Mouse (Mus musculus) frontal cortex, postnatal 25 days (tissue): Measurements from ENCODE around the gene Nupl2.
A peak's percentile ranks its signal among the peaks of the same experiment; 100 is the strongest.

Experiments used
- DNase-seq, 2 experiments: peaks; one replicate each; pipeline ENCODE4 v3.0.0; 2022; ENCODE audit warnings: low spot score in 2 of 2

The Nupl2 gene

DNA sequence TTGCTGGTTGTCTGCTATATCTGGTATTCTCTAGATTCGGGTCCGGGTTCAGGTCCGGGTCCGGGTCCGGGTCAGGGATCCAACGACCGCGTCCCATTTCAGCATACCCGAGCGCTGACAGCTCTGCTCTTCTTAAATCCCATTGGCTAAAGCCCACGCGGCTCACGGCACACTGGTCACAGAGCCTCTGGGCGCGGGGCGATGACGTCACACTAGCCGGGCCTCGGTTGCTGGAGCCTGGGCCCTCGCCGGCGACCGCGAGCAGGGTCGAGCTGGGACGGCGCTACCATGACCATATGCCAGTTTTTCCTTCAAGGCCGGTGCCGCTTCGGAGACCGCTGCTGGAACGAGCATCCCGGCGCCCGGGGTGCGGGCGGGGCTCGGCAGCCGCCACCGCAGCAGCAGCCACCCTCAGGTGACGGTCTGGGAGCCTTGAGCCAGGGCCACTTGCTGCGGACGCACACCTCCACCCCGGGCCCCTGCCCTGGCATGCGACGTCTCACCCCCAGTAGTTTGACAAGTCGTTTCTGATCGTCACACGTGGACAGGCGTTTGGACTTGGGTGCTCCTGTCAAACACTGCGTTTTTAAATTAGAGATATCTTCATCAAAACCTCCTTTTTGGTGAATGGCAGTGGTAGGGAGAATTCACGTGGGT is at the start of gene Nupl2:
Gene Nupl2 (plus strand): TSS at position 175 of the 657 bp plus-strand sequence.
- peak; percentile 92 for DNase-seq

DNA sequence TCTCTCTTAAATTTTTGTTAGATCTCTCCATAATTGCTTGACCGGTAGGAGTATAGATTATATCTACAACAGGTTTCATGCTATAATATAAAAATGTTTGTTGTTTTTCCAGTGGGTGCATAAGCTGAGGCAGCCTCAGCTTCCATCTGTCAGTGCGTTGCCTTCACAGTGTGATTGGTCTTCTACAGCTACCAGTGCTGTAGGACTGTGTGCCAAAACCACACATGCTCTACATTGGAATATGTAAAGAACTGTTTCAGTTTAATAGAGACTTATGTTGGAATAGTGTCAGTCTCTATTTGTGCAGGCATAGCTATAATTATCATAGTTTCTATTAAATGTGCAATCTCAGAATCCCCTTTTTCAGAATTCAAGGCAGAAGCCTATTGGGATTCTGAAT is 42.5 kb upstream of the Nupl2 start:
- no peak for DNase-seq

DNA sequence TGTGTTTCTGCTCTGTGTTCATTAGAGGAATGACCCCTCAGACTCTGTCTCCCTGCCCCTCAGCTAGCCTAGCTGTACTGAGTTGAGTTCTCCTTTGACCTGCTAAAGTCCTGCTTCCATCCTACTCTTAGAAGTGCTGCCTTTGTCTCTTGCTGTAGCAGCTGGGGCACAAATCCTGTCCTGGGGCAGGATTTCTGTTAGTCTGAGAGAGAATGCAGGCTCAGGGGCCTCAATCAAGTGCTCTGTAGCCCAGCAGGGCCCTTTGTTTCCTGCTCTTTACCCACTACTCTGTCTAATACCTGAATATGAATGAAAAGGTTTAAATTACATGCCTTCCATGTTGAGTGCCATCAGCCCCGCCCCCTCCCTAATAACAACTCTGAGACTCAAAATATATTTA is 40.6 kb upstream of the Nupl2 start:
- DNase-seq: no peak

DNA sequence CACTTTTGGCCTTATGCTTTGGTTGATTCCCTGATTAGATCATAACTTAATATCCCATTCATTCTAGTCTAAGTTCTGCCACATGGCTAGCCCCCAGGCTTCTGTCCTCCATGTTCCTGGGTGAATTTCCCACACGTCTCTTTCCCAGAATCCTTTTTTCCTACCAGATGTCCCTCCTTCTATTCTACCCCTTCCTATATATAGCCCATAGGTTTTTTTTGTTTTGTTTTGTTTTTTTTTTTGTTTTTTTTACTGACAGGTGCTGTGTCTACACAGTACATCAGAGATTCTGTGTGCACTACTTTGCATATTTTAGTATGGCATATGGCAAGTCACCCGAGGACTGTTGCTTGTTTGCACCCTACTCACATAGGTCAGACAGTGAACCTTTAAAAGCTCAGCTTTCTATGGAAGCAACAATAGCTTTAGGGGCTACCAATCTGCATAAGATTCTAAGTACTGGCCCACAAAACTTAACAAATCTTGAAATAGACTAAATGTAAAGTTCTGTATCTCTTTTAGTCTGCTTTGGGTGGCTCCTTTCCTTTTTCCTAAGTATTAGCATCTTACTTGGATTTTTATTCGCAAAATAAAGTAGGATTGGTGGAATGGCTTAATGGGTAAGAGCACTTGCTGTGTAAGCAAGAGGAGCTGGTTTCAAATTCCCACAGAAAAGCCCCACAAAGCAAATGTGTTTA is 40.0 kb upstream of the Nupl2 start:
- DNase-seq: no peak

DNA sequence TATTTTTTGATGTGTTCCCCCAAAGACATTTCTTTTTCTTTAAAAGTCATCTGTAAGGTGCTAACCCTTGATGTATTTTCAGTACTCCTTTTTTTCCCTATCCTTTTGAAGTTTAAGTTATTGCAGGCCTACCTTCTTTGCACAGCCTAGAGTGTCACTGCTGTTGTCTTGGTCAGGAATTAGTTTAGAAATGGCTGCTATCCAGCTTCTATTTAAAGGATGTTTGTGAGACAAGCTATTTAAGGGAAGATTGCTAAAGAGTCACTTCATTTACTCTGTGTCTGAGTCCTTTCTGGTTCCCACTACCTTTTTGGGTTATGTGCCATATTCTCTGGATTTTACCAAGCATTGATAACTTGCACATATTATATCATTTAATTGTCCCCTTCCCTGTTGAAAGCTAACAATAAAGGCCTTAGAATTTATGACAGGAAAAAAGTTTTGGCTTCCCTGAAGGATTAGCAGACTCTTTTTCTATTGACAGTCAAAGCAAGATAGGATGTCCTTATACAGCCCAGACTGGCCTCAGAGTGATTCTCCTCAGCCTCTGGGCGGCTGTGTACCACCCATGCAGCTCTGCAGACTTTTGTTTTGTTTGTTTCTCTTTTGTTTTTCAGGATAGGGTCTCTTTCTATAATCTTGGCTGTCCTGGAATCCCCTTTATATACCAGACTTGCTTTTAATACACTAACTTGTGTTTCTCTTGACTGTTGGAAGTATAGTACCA is 38.7 kb upstream of the Nupl2 start:
- no peak for DNase-seq

DNA sequence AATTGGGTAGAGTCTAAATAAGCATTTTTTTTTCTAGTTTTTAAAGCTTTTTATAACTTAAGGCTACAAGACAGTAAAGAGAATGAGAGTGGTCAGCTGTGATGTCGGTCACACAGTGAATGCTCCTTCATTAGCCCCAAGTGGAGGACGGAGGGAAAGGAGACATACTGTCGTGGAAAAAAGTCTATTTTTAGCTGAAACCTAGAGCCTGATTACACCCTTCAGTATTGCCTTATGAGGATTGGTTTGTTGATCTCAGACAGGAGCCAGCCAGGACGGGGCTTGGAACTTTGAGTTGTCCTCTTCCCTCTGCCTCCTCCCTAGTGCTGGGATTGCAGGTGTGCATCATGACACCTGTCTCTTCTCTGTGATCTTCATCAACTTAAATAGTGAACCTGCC is 37.8 kb upstream of the Nupl2 start:
- DNase-seq: no peak

DNA sequence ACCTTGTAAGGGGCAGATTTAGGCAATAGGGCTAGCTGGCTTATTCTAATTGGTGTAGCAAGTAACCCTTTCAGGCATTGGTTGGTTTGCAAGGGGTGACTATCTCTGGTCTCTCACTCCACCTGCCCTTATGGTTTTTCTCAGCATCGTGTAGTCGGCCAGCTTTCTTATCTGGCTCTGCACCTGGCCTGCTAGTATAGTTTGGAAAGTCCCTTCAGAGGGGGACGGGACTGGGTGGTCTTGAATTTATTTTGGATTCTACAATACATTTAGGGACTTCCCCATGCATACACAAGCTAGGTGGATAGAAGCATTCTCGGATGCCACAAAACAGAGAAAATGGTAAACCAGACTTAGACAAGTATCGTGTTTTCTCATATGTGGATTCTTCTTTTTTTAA is 17.8 kb upstream of the Nupl2 start:
- DNase-seq: no peak

DNA sequence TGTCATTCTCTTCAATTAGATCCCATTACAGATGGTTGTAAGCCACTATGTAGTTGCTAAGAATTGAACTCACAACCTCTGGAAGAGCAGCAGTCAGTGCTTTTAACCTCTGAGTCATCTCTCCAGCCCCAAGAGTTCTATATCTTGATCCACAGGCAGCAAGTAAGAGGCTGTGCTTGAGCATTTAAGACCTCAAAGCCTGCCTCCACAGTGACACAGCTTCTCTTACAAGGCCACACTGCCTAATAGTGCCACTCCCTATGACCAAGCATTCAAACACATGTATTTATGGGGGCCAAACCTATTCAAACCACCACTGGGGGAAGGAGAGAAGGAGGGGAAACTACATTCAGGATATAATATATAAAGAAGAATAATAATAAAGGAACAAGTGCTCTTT is 12.6 kb upstream of the Nupl2 start:
- no peak for DNase-seq

DNA sequence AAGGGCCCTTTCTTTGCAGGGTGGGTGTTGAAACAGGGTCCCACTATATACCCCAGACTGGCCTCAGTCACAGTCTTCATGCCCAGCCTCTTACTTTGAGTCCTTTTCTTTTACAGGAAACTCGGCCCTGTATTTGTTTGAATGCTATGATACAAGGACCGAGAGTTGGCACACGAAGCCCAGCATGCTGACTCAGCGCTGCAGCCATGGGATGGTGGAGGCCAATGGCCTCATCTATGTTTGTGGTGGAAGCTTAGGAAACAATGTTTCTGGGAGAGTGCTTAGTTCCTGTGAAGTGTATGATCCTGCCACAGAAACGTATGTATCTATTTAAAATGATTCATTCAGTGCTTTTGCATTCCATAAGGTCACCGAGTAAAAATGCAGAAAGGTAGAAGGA is 8.0 kb upstream of the Nupl2 start:
- no peak for DNase-seq

DNA sequence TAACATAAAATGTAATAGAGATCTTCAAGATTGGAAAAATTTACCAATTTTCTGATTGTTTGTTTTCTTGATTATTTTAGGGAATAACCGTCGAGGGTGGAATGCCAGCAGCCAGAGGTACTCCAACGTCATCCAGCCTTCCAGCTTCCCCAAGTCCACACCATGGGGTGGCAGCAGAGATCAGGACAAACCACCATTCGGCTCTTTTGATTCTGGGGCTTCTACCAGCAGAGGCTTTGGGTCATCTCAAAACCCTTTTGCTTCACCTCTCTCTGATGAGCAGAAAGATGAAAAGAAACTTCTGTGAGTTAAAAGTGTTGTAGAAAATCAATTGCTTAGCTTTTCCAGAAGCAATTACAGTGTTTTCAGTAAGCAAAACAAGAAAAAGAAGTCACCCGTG is 2.5 kb downstream of the Nupl2 start:
- no peak for DNase-seq

DNA sequence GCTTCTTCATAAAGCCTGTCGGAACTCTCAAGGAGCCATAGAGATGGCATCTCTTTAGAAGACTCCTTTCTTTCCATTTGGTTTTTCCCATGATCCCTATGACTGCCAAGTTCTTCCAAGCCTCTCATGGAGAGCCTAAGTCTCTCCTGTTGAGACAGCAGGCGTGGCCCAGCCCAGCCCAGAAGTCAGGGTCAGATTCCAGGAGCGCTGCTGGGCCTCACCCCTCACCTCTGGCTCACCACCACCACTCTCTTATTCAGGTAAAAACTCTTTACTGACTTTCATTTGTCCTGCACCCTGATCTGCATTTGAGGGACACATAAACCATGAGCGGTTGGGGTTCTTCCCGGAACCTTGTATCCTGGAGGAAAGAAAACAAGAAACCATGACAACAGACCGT is 5.1 kb downstream of the Nupl2 start:
- DNase-seq: no peak

DNA sequence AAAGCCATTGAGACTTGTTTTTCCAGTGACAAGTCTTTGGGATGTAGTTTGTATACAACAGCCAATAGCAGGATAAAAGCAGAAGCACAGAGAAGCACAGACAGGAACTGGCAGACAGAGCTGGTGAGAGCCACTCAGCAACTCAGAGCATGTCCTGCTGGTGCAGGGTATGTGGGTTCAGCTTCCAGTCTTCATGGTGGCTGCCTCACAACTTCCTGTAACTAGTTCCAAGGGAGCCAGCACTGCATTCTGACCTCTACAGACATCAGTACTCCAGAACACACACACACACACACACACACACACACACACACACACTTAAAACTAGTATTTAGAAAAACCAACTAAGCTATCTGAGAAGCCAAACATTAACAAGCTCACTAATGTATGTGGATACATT is 7.3 kb downstream of the Nupl2 start:
- DNase-seq: no peak

DNA sequence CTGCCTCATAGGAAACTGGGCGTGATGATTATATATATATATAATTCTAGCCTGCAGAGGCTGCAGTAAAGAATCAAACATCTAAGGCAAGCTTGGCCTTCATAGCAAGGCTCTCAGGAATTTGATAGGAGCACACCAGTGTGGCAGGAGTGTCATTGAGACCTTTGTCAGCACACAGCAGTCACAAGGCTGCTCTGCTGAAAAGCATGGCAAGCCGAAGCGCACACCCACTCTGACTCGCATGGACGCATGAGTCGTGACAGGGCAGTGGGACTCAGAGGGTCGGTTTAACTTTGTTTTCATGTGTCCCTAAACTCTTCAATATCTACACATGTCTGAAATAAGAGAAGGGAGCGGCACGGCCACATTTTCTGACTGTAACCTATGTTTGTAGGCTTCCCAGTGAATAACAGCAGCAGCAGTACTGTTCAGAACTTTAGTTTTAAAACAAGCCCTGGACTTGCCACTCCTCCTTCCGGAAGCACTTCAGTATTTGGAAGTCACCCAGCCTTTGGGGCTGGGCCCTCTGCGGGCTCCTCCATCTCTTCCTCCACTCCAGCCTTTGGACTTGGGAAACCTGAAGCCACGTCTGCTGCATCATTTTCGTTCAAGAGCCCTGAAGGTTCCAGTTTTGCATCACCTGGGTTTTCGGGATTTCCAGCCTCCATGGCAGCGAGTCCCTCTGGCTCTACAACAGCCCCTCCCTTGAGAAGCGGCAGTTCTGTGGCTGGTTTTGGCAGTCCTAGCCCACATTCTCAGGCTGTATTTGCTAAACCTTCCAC is 16.9 kb downstream of the Nupl2 start:
- no peak for DNase-seq

DNA sequence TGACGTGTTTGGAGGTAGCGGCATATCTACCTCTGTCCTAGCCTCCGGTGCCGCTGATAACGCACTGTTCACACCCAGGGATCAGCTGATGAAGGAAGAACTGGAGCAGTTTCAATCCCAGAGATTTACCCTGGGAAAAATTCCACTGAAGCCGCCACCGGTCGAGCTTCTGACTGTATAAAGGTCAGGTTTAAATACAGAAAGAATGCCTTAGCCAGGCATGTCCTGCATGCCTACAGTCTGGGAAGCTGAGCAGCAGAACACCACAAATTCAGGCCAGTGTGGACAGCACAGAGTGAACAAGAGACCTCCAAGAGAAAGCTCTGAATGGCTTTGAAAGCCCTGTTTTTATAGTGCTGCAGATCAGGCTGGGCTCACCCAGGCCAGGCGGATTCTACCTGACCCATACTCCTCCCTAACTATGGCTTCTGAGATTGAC is 17.6 kb downstream of the Nupl2 start:
- DNase-seq: no peak

DNA sequence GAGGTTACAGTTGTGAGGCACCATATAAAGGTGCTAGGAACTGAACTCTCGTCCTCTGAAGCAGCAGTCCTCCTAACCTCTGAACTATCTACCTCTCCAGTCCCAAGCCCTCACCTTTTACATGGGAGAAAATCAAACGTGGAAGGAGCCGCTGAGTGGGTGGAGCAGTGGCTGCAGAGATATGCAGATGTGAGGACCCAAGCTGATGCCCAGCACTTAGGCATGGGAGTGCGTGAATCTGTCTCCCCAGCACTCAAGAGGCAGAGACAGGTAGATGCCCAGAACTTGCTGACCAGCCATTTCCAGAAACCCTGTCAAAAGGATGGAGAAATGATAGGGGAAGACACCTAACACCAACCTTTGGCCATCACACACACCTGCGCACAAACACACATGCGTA is 18.3 kb downstream of the Nupl2 start:
- no peak for DNase-seq

DNA sequence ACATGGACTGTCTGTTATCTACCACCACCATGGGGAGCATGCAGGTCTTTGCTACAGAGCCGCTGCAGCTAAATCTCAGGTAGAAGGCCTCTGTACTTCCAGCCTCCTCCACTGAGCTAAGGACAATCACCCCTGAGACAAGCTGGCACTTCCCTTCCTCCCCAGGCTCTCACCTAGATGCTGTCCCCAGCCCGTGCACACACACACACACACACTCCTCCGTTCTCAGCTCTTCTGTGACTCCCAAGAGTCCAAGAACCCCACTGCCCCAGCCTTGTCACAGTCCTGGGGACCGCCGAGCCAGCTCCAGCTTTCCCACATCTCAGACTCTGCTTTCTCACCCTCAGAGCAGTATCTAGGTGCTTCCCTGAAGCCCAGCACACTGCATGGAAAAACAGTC is 19.2 kb downstream of the Nupl2 start:
- no peak for DNase-seq

DNA sequence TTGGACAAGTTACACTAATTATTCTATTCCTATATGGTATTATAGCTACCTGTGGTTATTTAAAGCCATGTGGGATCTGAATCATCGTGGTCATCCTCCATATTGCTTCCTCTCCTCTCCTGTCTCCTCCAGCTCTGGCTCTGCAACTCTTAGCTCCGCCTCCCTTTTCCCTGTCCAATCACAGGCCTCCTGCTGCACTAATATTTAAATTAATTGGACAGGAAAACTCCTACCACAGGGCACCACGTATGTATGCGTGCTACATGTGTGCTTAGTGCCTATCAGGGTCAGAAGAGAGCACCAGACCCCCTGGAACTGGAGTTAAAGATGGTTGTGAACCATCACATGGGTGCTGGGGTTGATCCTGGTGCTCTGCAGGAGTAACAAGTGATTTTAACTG is 23.7 kb downstream of the Nupl2 start:
- DNase-seq: no peak

DNA sequence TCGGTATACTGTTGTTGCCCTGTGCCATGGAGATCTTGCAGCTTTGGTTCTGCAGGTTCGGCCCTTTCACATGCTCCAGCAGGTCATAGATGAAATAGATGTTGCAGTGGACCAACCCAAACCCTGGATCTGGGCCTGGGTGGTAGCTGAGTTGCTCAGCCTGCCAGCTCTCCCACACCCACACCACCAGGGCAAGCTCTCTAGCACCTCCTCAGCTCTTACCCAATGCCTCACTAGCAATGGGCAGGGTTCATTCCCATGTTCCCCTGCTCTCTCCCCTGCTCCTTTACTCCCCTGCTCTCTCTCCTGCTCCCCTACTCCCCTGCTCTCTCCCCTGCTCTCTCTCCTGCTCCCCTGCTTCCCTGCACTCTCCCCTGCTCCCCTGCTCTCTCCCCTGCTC is 27.1 kb downstream of the Nupl2 start:
- DNase-seq: no peak

DNA sequence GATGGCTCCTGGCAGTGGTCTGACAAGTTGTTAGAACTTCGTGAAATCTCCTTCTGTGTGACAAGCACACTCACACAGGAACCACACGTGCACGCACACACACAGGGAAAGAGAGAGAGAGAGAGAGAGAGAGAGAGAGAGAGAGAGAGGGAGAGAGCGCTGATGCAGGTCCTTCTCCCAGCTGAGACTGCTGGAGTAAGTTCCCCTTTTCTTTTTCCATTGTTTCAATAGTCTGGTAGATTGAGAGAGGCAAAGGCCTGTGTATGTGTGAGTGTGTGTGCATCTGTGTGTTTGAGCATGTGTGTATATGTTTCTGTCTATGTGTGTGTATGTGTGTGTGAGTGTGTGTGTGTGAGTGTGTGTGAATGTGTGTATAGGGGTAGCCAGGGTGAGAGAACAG is 36.2 kb downstream of the Nupl2 start:
- no peak for DNase-seq

DNA sequence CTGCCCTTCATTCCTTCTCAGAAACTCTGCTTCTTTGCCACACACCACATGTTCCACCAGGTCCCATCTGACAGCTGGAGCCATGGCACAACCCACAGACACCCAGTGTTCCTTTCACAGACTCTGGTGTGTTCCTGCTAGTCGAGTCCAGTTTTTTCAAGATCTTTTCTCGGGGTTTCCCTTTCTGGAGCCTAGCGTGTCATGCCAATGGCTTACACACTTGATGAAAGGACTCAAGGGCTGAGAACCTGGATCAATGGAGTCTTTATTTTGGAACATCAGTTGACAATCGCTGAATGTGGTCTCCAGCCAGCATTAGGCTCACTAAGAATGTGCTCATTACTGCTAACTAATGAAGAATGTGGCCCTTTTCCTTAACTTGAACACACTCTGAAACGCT is 37.7 kb downstream of the Nupl2 start:
- peak in 1 of 2 experiments; percentile 9 for DNase-seq

DNA sequence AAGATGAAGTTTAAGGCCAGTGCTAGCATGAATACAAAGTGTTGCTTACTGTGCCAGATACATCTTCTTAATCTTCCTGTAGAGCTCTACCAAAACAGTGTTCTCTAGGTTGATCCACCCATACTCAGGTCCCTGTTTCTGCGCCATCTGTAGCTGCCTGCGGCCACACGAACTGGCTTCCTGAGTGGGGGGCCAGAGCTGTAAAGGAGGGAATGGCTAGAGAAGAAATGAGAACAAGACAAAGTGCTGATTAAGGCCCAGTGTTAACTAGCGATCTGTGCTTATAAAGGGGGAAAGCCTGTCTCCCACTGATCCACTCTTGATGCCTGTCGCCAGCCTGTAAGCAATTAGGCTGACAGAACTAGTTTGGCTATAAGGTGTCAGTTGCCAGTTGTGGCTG is 38.5 kb downstream of the Nupl2 start:
- DNase-seq: no peak

DNA sequence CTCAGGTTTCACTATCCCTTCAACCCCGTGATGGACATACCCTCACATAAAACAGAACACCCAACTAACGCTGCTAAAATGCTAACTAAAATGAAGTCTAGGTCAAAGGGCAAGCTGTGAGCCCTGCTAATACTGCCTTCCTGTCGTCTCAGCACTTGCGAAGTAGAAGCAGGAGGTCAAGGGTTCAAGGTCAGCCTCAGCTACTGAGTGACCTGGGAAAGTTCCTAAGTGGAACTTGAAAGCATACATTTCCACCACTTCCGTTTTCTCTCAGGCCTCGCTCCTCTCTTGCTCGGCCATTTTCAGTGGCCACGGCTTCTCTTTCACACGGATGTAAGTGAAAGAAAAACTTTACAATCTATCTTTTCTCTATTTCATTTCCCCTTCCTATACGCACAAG is 43.2 kb downstream of the Nupl2 start:
- no peak for DNase-seq
